In the genomic region with DNA sequence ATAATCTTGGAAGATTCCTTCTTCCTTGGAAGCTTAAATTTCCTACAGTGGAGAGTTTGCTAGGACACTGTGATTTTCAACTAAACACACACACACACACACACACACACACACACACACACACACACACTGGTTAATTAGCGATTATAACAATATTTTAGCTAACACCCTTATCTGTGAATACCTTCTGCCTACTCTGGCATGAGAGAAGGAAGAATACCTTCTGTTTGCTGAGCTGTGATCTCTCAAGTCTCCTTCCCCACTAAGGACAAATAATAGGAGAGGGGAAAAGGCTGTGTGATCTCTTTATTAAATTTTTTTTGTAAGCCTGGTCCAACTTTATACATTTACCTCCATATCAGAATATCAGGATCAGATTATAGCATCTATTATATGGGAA, we compare ENCODE assay signal across 15 mouse cellular contexts.
"Had no signal": no experiment of that assay in that cellular context is flagged by ENCODE, and none has a peak within 500 bp of the region (broad histone marks: within the 10 kb centered on the region; RNA-seq: fewer than 3 reads in every experiment).

No protein-coding gene starts in this region.

- DNase-seq: cerebellum, adult 9-11 months; cerebellum, postnatal 10 days; cerebellum, postnatal 14 days; cerebellum, postnatal 25 days; cerebellum, postnatal 36 days; embryo, embryonic 11 days; forebrain, postnatal 0 days; gastrocnemius, adult 2 months; gastrocnemius, postnatal 10 days; gastrocnemius, postnatal 14 days; gastrocnemius, postnatal 25 days; gastrocnemius, postnatal 36 days; heart, adult 11 months; heart, adult 18-20 months; heart, adult 2 months had no signal
